Mouse (Mus musculus): ENCODE results near the gene Cobll1. TPM values are rescaled to one million over a fixed set of nuclear protein-coding genes. Genes with fewer than 3 reads are reported as not detected.

The Cobll1 gene
- total and polyA plus RNA-seq, 2 experiments: 10.0 to 13.6 TPM

- Histone ChIP-seq H3K27ac (replicated peaks; ENCODE audit: insufficient read depth, low read depth, low read length) (no peak overlapping the region), H3K27me3 (ENCODE audit: control insufficient read depth, insufficient read depth, low read length) (no peaks in the 10 kb centered on the region), H3K79me2 (ENCODE audit: control insufficient read depth, insufficient read depth, low read length) (no peaks in the 10 kb centered on the region), H3K36me3 (ENCODE audit: control insufficient read depth, insufficient read depth, low read length) (no peaks in the 10 kb centered on the region), H3K9ac (ENCODE audit: low read depth, low read length) (no peak overlapping the region), H3K4me3 (ENCODE audit: insufficient read depth, low read depth, low read length) (no peak overlapping the region), H3K4me1 (ENCODE audit: control insufficient read depth, insufficient read depth, low read length) (no peaks in the 10 kb centered on the region)
- 61% methylated on average over 3 of the region's 3 CpGs for WGBS
- TF ChIP-seq POLR2A (IDR thresholded peaks at IDR 0.05; ENCODE audit: extremely low read depth, insufficient read depth, low read length) (no peak), CTCF (IDR thresholded peaks at IDR 0.05; ENCODE audit: low read depth, low read length) (no peak)
- no peak for DNase-seq (ENCODE audit: extremely low read depth, low read depth, low spot score)
Measured at GRCm38 (mm10) chr2:65077544-65077943, 161.7 kb downstream of the Cobll1 start.

DNA sequence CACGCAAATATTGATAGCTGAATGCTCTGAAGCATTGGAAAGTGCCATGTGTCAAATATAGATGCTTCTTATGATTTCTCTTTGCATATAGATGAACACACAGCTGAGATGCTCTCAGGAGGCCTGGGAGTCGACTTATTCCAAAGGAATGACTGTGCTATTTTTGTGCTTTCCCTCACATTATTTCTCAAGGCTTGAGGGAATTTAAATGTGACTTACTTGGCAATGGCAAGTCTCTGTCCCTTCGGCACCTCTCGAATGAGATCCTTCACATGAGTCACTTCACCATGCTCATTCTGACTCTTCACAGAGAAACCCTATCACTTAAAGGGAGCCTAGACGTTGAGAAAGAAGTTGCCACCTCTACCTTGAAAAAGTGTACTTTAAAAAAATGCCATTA lies 163.4 kb downstream of the Cobll1 start:
- WGBS: 93% methylated on average over 5 of the region's 5 CpGs
- Histone ChIP-seq H3K4me1 (ENCODE audit: control insufficient read depth, insufficient read depth, low read length) (no peaks in the 10 kb centered on the region), H3K79me2 (ENCODE audit: control insufficient read depth, insufficient read depth, low read length) (no peaks in the 10 kb centered on the region), H3K4me3 (ENCODE audit: insufficient read depth, low read depth, low read length) (no peak overlapping the region), H3K36me3 (ENCODE audit: control insufficient read depth, insufficient read depth, low read length) (no peaks in the 10 kb centered on the region), H3K9ac (ENCODE audit: low read depth, low read length) (no peak overlapping the region), H3K27me3 (ENCODE audit: control insufficient read depth, insufficient read depth, low read length) (no peaks in the 10 kb centered on the region), H3K27ac (replicated peaks; ENCODE audit: insufficient read depth, low read depth, low read length) (no peak overlapping the region)
- DNase-seq (ENCODE audit: extremely low read depth, low read depth, low spot score): no peak
- TF ChIP-seq POLR2A (IDR thresholded peaks at IDR 0.05; ENCODE audit: extremely low read depth, insufficient read depth, low read length) (no peak), CTCF (IDR thresholded peaks at IDR 0.05; ENCODE audit: low read depth, low read length) (no peak)

DNA sequence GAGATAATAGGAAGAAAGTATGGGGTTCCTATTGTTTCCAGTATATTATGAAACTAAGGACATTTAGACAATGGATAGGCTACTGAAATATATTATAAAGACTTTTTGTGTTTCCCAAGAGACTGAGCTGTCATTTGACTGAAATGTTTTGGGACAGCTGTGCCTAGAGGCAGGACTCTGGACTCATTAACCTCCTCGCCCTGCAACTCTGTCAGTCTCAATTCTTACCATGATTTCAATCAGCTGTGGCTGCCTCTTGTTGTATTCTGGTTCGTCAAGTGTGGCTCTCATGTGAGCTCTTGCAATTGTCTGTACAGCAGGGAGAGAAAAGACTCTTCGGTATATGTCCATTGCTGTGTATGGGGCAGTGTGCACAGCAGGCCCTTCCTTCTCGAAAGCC lies 163.8 kb downstream of the Cobll1 start:
- 93% methylated on average over 4 of the region's 4 CpGs for WGBS
- H3K4me3 ChIP-seq (ENCODE audit: insufficient read depth, low read depth, low read length): no peak overlapping the region
- H3K79me2 ChIP-seq (ENCODE audit: control insufficient read depth, insufficient read depth, low read length): no peaks in the 10 kb centered on the region
- no peak for TF ChIP-seq CTCF (IDR thresholded peaks at IDR 0.05; ENCODE audit: low read depth, low read length)
- TF ChIP-seq POLR2A (IDR thresholded peaks at IDR 0.05; ENCODE audit: extremely low read depth, insufficient read depth, low read length): no peak
- H3K27ac ChIP-seq (replicated peaks; ENCODE audit: insufficient read depth, low read depth, low read length): no peak overlapping the region
- H3K27me3 ChIP-seq (ENCODE audit: control insufficient read depth, insufficient read depth, low read length): no peaks in the 10 kb centered on the region
- no peaks in the 10 kb centered on the region for H3K36me3 ChIP-seq (ENCODE audit: control insufficient read depth, insufficient read depth, low read length)
- H3K9ac ChIP-seq (ENCODE audit: low read depth, low read length): no peak overlapping the region
- no peaks in the 10 kb centered on the region for H3K4me1 ChIP-seq (ENCODE audit: control insufficient read depth, insufficient read depth, low read length)
- no peak for DNase-seq (ENCODE audit: extremely low read depth, low read depth, low spot score)

DNA sequence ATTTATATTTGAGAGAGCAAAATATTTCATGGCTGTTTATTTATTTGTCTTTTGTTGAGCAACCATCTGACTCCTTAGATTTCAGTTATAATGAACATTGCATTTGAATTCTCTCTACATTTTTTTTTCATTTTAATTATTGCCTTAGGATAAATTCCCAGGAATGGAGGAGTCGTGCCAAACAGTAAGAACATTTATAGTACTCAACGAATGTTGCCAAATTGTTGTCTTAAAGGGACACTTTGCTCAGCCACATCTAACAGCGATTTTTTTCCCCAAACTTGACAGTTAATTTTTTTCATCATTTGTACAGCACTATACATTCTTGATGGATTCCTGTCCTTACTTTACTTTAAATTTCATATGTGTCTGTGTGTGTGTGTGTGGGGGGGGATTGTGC lies 167.0 kb downstream of the Cobll1 start:
- H3K36me3 ChIP-seq (ENCODE audit: control insufficient read depth, insufficient read depth, low read length): no peaks in the 10 kb centered on the region
- no peak for DNase-seq (ENCODE audit: extremely low read depth, low read depth, low spot score)
- H3K27me3 ChIP-seq (ENCODE audit: control insufficient read depth, insufficient read depth, low read length): no peaks in the 10 kb centered on the region
- H3K9ac ChIP-seq (ENCODE audit: low read depth, low read length): no peak overlapping the region
- H3K4me3 ChIP-seq (ENCODE audit: insufficient read depth, low read depth, low read length): no peak overlapping the region
- no peaks in the 10 kb centered on the region for H3K4me1 ChIP-seq (ENCODE audit: control insufficient read depth, insufficient read depth, low read length)
- H3K27ac ChIP-seq (replicated peaks; ENCODE audit: insufficient read depth, low read depth, low read length): no peak overlapping the region
- 78% methylated on average over 3 of the region's 3 CpGs for WGBS
- H3K79me2 ChIP-seq (ENCODE audit: control insufficient read depth, insufficient read depth, low read length): no peaks in the 10 kb centered on the region
- TF ChIP-seq POLR2A (IDR thresholded peaks at IDR 0.05; ENCODE audit: extremely low read depth, insufficient read depth, low read length): no peak
- no peak for TF ChIP-seq CTCF (IDR thresholded peaks at IDR 0.05; ENCODE audit: low read depth, low read length)

- DNase-seq (ENCODE audit: extremely low read depth, low read depth, low spot score): no peak
- H3K9ac ChIP-seq (ENCODE audit: low read depth, low read length): no peak overlapping the region
- no peaks in the 10 kb centered on the region for H3K79me2 ChIP-seq (ENCODE audit: control insufficient read depth, insufficient read depth, low read length)
- no peaks in the 10 kb centered on the region for H3K36me3 ChIP-seq (ENCODE audit: control insufficient read depth, insufficient read depth, low read length)
- no peaks in the 10 kb centered on the region for H3K4me1 ChIP-seq (ENCODE audit: control insufficient read depth, insufficient read depth, low read length)
- H3K27ac ChIP-seq (replicated peaks; ENCODE audit: insufficient read depth, low read depth, low read length): no peak overlapping the region
- WGBS: 93% methylated on average over 2 of the region's 2 CpGs
- H3K27me3 ChIP-seq (ENCODE audit: control insufficient read depth, insufficient read depth, low read length): no peaks in the 10 kb centered on the region
- no peak overlapping the region for H3K4me3 ChIP-seq (ENCODE audit: insufficient read depth, low read depth, low read length)
- TF ChIP-seq POLR2A (IDR thresholded peaks at IDR 0.05; ENCODE audit: extremely low read depth, insufficient read depth, low read length): no peak
- no peak for TF ChIP-seq CTCF (IDR thresholded peaks at IDR 0.05; ENCODE audit: low read depth, low read length)
Measured at GRCm38 (mm10) chr2:65053764-65054163, 185.4 kb downstream of the Cobll1 start.

DNA sequence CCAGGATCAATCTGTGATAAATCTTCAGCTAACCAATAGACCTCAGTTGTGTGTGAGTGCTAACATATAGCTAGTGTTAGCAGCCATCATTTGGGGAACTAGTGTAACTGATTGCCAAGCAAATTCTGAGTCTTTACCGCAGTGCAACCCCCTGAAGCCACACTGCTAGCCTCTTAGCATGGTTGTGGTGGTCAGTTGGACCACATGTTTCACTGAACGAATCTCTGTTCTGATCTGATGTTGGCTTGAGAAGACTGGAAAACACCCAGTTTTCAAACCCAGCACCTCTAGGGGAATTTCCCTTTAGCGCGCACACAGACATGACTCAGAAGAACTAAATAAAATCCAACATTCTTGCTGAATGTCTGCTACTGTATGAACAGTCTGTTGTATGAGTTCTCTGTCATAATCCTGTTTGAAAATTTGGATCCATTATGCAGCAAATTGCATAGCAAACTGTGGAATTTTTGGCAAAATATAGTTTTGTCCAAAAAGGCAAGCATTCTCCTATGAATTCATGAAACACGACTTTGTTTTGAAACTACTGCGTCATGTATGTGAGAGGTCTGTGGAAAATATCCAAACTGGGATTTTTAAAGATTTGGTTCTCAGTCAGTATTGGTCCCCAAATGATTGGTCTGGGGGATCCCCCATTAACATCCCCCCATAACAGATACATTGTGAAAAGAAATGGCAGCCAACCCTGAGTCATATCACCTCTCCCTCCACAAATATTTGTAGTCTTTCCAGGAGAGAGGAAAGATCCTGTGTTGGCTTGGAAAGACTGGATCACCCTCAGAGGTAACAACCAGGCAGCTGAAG lies 186.8 kb downstream of the Cobll1 start:
- H3K9ac ChIP-seq (ENCODE audit: low read depth, low read length): no peak overlapping the region
- H3K27ac ChIP-seq (replicated peaks; ENCODE audit: insufficient read depth, low read depth, low read length): no peak overlapping the region
- WGBS: 97% methylated on average over 6 of the region's 6 CpGs

More for the DNA sequence above, 186.8 kb downstream of the Cobll1 start:
- TF ChIP-seq POLR2A (IDR thresholded peaks at IDR 0.05; ENCODE audit: extremely low read depth, insufficient read depth, low read length) (no peak), CTCF (IDR thresholded peaks at IDR 0.05; ENCODE audit: low read depth, low read length) (no peak)
- Histone ChIP-seq H3K4me3 (ENCODE audit: insufficient read depth, low read depth, low read length) (no peak overlapping the region), H3K27me3 (ENCODE audit: control insufficient read depth, insufficient read depth, low read length) (no peaks in the 10 kb centered on the region), H3K36me3 (ENCODE audit: control insufficient read depth, insufficient read depth, low read length) (no peaks in the 10 kb centered on the region), H3K4me1 (ENCODE audit: control insufficient read depth, insufficient read depth, low read length) (no peaks in the 10 kb centered on the region), H3K79me2 (ENCODE audit: control insufficient read depth, insufficient read depth, low read length) (no peaks in the 10 kb centered on the region)
- no peak for DNase-seq (ENCODE audit: extremely low read depth, low read depth, low spot score)

Data from liver, adult 2 months (tissue).